Mouse (Mus musculus): ENCODE measurements at regions not wholly inside any gene's neighbourhood (a gene's known extent, or its start where the extent isn't known, plus 50 kb on each side); places are given as distances from the start of the nearest gene placed in this dataset.

- TF ChIP-seq CTCF (IDR thresholded peaks at IDR 0.05; ENCODE audit: borderline replicate concordance, insufficient read depth, low read length) (no peak), POLR2A (IDR thresholded peaks at IDR 0.05; ENCODE audit: low read depth, low read length) (no peak)
These were observed 134.5 kb downstream of the 4930444P10Rik start for GRCm38 (mm10) chr1:15958661-15959060.

Measured in embryonic fibroblast, embryonic 13.5 days (primary cell).